Mouse (Mus musculus): ENCODE results near the gene Lenep. TPM values are rescaled to one million over a fixed set of nuclear protein-coding genes. Genes with fewer than 3 reads are reported as not detected.

Gene Lenep
- 1.8 TPM for polyA plus RNA-seq (2014; fragmentation: Illumina TruSeq; extraction: RNeasy Lipid Tissue Mini Kit (QIAGEN cat#74804); ENCODE audit: low read depth, low replicate concordance)

DNA sequence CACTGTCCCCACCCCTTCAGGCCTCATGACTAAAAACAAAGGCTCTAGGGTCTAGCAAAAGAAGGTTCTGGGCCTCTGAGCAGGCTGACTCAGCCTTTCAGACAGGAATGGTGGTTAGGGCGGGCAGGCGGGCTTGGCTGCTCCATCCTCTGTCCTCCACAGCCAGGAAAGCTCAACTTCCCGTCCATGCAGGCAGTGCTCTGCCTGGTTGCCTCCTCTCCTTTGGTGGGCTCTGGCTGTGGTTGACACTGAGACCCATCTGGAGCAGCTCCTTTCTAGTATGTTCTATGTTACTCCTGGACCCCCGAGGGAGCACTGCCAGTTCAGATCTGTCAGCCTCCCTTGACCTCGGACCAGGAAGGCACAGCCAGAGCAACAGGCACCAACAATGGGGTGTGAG is at the start of gene Lenep:
Gene Lenep (minus strand): TSS at position 101 of the 400 bp plus-strand sequence.

DNA sequence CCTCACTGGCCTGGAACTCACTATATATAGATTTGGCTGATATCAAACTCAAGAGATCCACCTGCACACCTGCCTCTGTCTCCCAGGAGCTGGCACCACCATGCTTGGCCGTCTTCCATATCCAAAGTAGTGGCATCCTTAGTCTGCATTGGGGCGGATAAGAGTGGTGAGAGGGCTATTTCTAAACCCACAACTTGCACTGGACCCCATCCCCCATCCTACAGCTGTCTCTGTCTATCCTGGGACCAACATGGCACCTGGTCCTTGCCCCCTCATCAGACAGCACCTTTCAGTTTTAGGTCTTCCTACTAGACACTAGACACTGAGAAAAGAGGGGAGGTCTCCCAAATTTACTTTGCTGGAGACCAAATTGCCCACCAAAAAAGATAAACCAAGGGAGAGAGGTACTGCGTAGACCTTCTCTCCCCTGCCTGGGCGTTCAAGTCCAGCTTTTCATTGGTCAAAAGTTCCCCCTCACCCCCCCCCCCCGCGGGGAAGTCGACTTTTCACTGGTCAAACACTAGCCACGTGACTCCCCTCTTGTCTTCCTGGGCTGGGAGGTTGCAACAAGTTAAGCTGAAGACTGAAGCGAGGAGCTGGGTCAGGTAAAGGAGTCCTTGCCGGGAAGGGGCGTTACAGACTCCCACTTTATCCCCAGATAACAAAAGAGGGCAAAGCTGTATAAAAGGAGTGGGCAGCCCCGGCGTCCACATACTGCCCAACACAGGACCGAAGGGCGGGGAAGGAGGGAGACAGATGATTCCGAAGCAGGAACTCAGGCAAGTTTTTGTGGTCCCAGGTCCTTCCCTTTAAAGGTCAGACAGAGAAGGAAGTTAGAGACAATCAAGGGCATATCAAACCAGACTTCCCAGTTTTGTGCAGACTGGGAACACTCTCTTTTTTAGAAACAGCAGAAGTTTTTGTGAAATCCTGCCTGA is 33.9 kb upstream of the Lenep start, which contains the start of gene Pbxip1:
Gene Pbxip1 (plus strand): TSS at position 531 of the 938 bp plus-strand sequence.

DNA sequence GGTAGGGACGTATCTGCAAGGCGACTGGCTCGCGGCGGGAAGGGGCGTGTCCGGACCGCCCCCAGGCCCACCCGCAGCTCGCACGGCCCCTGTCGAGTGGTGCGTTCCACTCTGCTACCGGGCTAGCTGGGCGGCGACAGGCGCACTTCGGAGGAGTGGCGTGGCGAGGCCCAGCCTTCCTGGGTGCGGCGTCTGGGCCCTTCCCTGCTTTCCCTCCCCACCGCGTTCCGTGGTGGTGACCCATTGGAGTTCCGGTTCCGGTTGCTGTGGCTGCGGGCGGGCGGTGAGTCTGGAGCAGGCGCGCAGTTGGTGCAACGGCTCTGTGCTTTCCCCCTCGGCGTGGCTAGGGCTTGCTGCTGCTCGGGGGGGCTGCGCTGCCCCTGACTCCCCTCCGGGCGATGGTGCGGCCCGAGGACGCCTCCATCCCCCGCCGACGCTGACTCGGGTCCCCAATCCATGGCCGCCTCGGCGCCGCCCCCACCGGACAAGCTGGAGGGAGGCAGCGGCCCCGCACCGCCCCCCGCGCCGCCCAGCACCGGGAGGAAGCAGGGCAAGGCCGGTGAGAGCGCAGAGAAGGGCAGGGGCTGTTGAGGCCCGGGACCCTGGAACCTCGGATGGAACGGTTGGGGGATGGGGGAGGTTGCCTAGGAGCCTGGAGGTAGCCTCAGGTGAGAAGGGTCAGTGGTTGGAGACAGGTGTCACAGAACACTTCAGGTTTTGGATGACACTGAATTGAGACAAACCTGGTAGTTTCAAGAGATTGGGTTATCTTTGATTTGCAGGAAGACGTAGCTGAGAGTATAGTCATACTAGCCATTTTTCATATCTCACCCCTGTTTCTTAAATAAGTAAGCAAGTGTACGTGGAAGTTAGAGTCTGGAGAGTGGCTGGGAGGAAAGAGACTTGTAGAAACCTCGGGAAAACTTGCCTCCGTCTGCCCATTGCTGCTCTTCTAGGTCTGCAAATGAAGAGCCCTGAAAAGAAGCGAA is 27.9 kb upstream of the Lenep start, which contains the start of gene Pygo2:
Gene Pygo2 (plus strand): TSS at position 44 of the 989 bp plus-strand sequence.

DNA sequence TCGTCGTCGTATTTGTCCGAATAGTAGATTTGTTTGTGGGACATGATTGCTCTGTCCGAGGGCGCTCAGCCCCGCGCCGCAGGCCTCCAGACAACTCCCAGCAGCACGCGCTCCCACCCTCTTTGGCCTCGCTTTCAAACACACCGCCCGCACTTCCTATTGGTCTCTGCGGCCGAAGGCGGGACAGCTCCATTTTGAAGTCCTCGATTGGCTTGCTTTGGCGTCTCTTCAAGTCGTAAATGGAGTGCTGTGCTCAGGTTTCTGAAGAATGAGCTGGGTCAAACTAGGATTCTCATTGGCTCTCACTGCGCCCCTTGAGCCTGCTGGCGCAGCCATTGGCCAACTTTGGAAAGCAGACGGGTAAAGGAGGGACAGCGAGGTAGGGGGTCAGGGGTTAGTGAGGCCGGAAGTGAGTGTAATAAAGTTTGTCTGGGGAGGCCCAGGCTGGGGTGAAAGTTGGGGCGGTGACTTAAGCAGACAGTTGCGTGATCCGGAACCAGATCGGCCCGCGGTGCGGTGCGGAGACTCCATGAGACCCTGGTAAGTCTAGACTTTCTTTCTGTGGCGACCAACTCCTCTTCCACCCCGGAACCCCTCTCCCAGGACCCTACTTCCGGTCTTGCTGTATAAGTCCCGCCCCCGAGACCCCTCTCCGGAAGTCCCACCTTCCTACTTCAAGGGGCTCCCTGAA is 15.7 kb upstream of the Lenep start, which contains the start of the genes Cks1b and Shc1:
Gene Cks1b (minus strand): TSS at position 214 of the 691 bp plus-strand sequence.
Gene Shc1 (plus strand): TSS at position 274 of the 691 bp plus-strand sequence.

DNA sequence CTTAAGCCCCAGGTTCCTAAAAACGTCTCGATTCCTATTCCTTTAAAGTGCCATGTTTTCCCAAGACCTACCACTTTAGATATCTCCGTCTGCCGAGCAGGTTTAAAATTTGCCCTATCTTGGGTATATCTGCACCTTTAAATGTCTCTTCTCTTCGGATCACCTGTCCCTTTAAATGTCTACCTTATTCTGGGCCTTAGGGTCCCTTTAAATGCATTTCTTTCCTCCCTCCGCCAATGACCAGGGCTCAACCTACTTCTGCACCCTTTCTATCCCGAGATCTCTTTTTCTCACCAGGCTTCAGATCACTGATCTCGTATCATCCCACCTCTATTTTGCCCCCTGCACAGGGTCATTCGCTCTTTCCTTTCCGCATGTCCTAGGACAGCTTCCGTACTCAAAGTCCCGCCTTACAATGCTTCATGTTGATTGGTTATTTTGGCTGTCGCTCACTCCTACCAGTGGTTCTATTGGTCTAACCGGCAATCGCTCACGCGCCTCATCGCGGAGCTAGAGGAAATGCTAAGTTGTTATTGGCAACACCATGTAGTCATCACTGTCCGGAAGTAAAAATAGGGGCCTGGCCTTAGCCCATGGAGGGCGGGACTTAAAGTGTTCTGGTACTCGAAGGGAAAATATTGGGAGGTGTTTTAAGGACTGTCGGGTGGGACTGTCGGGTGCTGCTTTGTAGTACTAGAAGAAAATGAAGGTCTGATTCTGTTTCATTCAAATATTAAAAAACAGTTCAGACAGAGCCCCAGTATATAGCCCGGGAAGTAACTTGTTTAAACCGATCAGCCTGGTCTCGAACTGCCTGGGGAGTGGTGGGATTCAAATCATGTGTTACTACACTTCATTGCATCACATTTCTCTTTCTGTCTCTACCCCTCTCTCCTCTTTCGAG is 9.1 kb upstream of the Lenep start, which contains the start of gene Flad1:
Gene Flad1 (minus strand): TSS at position 381 of the 904 bp plus-strand sequence.

DNA sequence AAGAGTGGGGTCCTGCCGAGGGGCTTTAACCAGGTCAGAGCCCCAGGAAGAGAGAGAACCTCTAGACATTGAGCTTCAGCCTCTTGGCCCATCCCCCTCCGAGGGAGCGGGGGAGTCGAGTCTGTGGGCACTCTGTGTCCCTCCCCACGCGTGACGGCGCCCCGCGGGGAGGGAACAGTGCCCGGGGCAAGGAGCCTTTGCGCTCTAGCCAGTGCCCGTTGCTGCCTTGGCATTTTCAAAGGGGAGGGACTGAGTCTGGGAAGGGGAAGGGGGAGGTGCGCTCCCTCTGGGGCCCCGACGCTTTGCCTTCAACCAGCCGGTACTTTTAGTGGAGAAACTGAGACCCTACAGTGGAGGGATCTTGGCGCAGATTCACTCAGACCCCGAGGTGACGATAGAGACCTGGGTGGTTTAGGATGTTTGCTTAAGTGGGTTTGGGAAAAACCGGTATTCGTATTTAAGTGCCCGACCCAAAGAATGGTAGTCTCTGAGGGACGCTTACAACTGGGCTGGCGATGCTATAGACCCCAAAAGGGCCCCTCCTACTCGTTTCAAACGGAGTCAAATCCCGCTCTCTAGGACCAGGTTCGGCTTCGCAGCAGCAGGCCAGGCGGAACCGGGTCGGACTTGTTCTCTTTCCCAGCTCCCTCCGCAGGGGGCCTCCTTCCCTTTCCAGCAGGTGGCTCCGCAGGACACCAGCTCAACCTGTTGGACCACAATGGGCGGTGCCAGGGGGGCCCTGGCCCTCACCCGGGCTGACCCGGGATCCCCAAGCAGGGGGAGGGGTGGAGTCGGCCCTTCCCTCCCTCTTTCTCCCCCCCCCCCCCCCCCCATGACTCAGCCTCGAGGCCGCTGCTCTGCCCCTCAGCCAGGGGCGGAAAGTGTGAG is 8.3 kb downstream of the Lenep start, which contains the start of gene Zbtb7b:
Gene Zbtb7b (minus strand): TSS at position 771 of the 888 bp plus-strand sequence.

DNA sequence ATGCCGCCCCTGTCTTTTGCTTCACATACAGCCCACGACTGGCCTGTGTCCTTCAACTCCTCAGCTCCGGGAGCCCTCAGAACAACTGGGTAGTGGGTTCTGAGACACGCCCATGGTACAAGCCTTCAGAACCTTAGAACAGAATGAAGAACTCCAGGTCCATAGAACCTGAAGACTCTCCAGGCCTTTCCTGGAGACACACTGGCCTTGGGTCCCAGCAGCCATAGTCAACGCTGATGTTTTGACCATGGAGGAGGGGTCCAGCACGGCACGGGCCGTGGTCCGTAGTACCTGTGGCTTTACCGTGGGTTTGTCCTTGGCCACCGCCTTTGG is 37.5 kb downstream of the Lenep start, which contains the start of gene Dcst1:
Gene Dcst1 (minus strand): TSS at position 101 of the 333 bp plus-strand sequence.

DNA sequence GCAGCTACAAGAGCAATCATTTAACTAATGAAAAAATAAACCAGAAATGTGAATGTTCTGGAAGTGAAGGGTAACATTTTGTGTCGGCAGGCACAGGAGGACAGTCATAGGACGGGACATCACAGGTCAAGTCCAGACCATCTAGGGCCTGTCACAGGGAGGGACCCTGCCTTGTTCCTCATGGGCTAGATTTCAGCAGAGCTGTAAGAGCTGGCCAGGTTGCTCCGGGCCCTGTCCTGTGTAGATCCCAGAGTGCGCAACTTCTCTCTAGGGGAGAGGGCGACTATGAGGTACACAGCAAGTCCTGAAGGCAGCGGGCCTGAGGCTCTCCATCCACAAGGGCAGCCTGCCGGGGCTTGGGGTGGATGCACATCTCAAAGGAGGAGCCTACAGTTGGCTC is 40.9 kb downstream of the Lenep start, which contains the start of gene Dcst2:
Gene Dcst2 (plus strand): TSS at position 301 of the 400 bp plus-strand sequence.

Other genes with a start within 250 kb of the Lenep start
- 0.24 TPM for gene Hcn3, start 242.6 kb downstream of the Lenep start, polyA plus RNA-seq (2014; fragmentation: Illumina TruSeq; extraction: RNeasy Lipid Tissue Mini Kit (QIAGEN cat#74804); ENCODE audit: low read depth, low replicate concordance)
- gene Clk2, start 238.0 kb downstream of the Lenep start, polyA plus RNA-seq (2014; fragmentation: Illumina TruSeq; extraction: RNeasy Lipid Tissue Mini Kit (QIAGEN cat#74804); ENCODE audit: low read depth, low replicate concordance) = 51.5 TPM
- gene Scamp3, start 225.3 kb downstream of the Lenep start, polyA plus RNA-seq (2014; fragmentation: Illumina TruSeq; extraction: RNeasy Lipid Tissue Mini Kit (QIAGEN cat#74804); ENCODE audit: low read depth, low replicate concordance) = 56.1 TPM
- gene Fam189b, start 219.7 kb downstream of the Lenep start, polyA plus RNA-seq (2014; fragmentation: Illumina TruSeq; extraction: RNeasy Lipid Tissue Mini Kit (QIAGEN cat#74804); ENCODE audit: low read depth, low replicate concordance) = 5.8 TPM
- gene Gba, start 199.9 kb downstream of the Lenep start, polyA plus RNA-seq (2014; fragmentation: Illumina TruSeq; extraction: RNeasy Lipid Tissue Mini Kit (QIAGEN cat#74804); ENCODE audit: low read depth, low replicate concordance) = 67.8 TPM
- gene Thbs3, start 187.6 kb downstream of the Lenep start, polyA plus RNA-seq (2014; fragmentation: Illumina TruSeq; extraction: RNeasy Lipid Tissue Mini Kit (QIAGEN cat#74804); ENCODE audit: low read depth, low replicate concordance) = 30.3 TPM
- gene Mtx1, start 175.7 kb downstream of the Lenep start, polyA plus RNA-seq (2014; fragmentation: Illumina TruSeq; extraction: RNeasy Lipid Tissue Mini Kit (QIAGEN cat#74804); ENCODE audit: low read depth, low replicate concordance) = 92.5 TPM
- 1.0 TPM for gene Muc1, start 173.7 kb downstream of the Lenep start, polyA plus RNA-seq (2014; fragmentation: Illumina TruSeq; extraction: RNeasy Lipid Tissue Mini Kit (QIAGEN cat#74804); ENCODE audit: low read depth, low replicate concordance)
- 96.9 TPM for gene Krtcap2, start 156.8 kb downstream of the Lenep start, polyA plus RNA-seq (2014; fragmentation: Illumina TruSeq; extraction: RNeasy Lipid Tissue Mini Kit (QIAGEN cat#74804); ENCODE audit: low read depth, low replicate concordance)
- 2.9 TPM for gene Trim46, start 156.5 kb downstream of the Lenep start, polyA plus RNA-seq (2014; fragmentation: Illumina TruSeq; extraction: RNeasy Lipid Tissue Mini Kit (QIAGEN cat#74804); ENCODE audit: low read depth, low replicate concordance)
- 152 TPM for gene Dpm3, start 143.4 kb downstream of the Lenep start, polyA plus RNA-seq (2014; fragmentation: Illumina TruSeq; extraction: RNeasy Lipid Tissue Mini Kit (QIAGEN cat#74804); ENCODE audit: low read depth, low replicate concordance)
- gene Slc50a1, start 132.2 kb downstream of the Lenep start, polyA plus RNA-seq (2014; fragmentation: Illumina TruSeq; extraction: RNeasy Lipid Tissue Mini Kit (QIAGEN cat#74804); ENCODE audit: low read depth, low replicate concordance) = 135 TPM
- 26.1 TPM for gene Efna1, start 121.7 kb downstream of the Lenep start, polyA plus RNA-seq (2014; fragmentation: Illumina TruSeq; extraction: RNeasy Lipid Tissue Mini Kit (QIAGEN cat#74804); ENCODE audit: low read depth, low replicate concordance)
- 1.3 TPM for gene Efna3, start 79.8 kb downstream of the Lenep start, polyA plus RNA-seq (2014; fragmentation: Illumina TruSeq; extraction: RNeasy Lipid Tissue Mini Kit (QIAGEN cat#74804); ENCODE audit: low read depth, low replicate concordance)
- gene Efna4, start 64.8 kb downstream of the Lenep start, polyA plus RNA-seq (2014; fragmentation: Illumina TruSeq; extraction: RNeasy Lipid Tissue Mini Kit (QIAGEN cat#74804); ENCODE audit: low read depth, low replicate concordance) = 3.4 TPM
- 145 TPM for gene Adam15, start 52.8 kb downstream of the Lenep start, polyA plus RNA-seq (2014; fragmentation: Illumina TruSeq; extraction: RNeasy Lipid Tissue Mini Kit (QIAGEN cat#74804); ENCODE audit: low read depth, low replicate concordance)
- gene Dcst2, start 40.8 kb downstream of the Lenep start, polyA plus RNA-seq (2014; fragmentation: Illumina TruSeq; extraction: RNeasy Lipid Tissue Mini Kit (QIAGEN cat#74804); ENCODE audit: low read depth, low replicate concordance) = 2.8 TPM
- gene Dcst1, start 37.5 kb downstream of the Lenep start, polyA plus RNA-seq (2014; fragmentation: Illumina TruSeq; extraction: RNeasy Lipid Tissue Mini Kit (QIAGEN cat#74804); ENCODE audit: low read depth, low replicate concordance) = 5.4 TPM
- 52.0 TPM for gene Zbtb7b, start 8.0 kb downstream of the Lenep start, polyA plus RNA-seq (2014; fragmentation: Illumina TruSeq; extraction: RNeasy Lipid Tissue Mini Kit (QIAGEN cat#74804); ENCODE audit: low read depth, low replicate concordance)
- 24.9 TPM for gene Flad1, start 9.1 kb upstream of the Lenep start, polyA plus RNA-seq (2014; fragmentation: Illumina TruSeq; extraction: RNeasy Lipid Tissue Mini Kit (QIAGEN cat#74804); ENCODE audit: low read depth, low replicate concordance)
- 34.3 TPM for gene Cks1b, start 15.6 kb upstream of the Lenep start, polyA plus RNA-seq (2014; fragmentation: Illumina TruSeq; extraction: RNeasy Lipid Tissue Mini Kit (QIAGEN cat#74804); ENCODE audit: low read depth, low replicate concordance)
- 76.1 TPM for gene Shc1, start 15.7 kb upstream of the Lenep start, polyA plus RNA-seq (2014; fragmentation: Illumina TruSeq; extraction: RNeasy Lipid Tissue Mini Kit (QIAGEN cat#74804); ENCODE audit: low read depth, low replicate concordance)
- 30.1 TPM for gene Pygo2, start 27.4 kb upstream of the Lenep start, polyA plus RNA-seq (2014; fragmentation: Illumina TruSeq; extraction: RNeasy Lipid Tissue Mini Kit (QIAGEN cat#74804); ENCODE audit: low read depth, low replicate concordance)
- 70.3 TPM for gene Pbxip1, start 33.9 kb upstream of the Lenep start, polyA plus RNA-seq (2014; fragmentation: Illumina TruSeq; extraction: RNeasy Lipid Tissue Mini Kit (QIAGEN cat#74804); ENCODE audit: low read depth, low replicate concordance)
- gene Pmvk, start 51.7 kb upstream of the Lenep start, polyA plus RNA-seq (2014; fragmentation: Illumina TruSeq; extraction: RNeasy Lipid Tissue Mini Kit (QIAGEN cat#74804); ENCODE audit: low read depth, low replicate concordance) = 74.9 TPM
- 1.4 TPM for gene Kcnn3, start 117.4 kb upstream of the Lenep start, polyA plus RNA-seq (2014; fragmentation: Illumina TruSeq; extraction: RNeasy Lipid Tissue Mini Kit (QIAGEN cat#74804); ENCODE audit: low read depth, low replicate concordance)

Measured in adipose tissue, adult 10 weeks (tissue).